Mouse (Mus musculus): ENCODE measurements around the gene Ttll5.

Gene Ttll5

GRCm38 (mm10) chr12:86021583-86021982 is 197.1 kb downstream of the Ttll5 start:
- no peak for DNase-seq

GRCm38 (mm10) chr12:86022282-86022984 is 198.0 kb downstream of the Ttll5 start:
- DNase-seq: no peak

- DNase-seq: peak; percentile 18
Observed at GRCm38 (mm10) chr12:86023081-86023871, 198.8 kb downstream of the Ttll5 start.

DNA sequence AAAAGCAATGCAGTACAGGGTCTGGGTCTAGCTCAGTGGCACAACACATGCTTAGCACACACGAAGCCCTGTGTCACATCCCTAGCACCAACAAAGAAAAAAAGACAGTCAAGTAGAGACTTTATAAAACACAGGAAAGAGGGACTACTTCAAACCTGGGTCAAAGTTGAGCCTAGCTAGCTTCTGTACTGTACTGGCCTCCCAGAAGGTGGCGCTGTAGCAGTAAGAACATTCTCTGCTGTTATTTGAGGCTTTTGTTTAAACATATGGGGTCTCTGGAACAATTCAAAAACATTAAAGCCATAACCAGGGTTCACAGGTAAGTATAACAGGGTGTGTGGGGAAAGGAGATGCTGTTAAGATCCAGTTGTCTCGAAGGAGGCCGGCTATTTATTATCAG is 200.0 kb downstream of the Ttll5 start:
- peak; percentile 44 for DNase-seq

- DNase-seq: no peak
Observed at GRCm38 (mm10) chr12:86025480-86025879, 201.0 kb downstream of the Ttll5 start.

GRCm38 (mm10) chr12:86027000-86027399 is 202.5 kb downstream of the Ttll5 start:
- DNase-seq: peak; percentile 13

DNA sequence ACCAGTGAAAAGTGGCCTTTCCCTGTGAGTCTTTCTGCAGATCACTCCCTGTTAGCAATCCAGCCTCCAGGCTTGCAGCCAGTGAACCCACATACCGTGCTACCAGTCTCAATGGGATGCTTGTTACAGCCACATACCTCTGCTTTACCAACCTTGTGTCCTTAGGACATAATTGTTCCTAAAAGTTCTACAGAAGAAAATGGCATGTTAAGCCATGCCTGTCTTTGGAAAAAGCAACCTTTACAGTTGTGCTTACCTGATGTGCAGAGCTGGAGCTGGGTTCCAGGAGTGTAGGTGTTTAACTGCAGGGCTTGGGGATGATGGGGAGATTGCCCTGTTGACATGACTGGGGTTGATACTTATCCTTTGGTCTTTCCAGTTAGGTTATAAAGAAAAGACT is 203.3 kb downstream of the Ttll5 start:
- DNase-seq: no peak

DNA sequence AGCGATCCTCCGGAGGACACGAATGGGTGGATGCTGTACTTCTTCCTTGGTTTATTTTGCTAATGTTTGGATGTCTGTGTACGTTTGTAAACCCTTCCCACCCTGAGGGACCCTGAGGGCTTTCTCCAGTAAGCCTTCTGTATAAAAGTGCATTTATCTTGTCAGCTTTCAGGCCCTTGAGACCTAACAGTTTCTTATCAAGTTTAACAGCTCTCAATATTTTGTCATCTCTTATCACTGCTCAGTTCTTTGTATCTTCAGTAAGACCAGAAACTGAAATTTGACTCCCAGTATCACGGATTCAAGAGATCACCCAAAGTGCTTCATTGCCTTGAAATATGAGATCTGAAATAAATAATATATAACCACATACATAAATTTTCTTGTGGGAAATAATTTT is 206.5 kb downstream of the Ttll5 start:
- DNase-seq: no peak

- no peak for DNase-seq
Observed at GRCm38 (mm10) chr12:86035586-86035985, 211.1 kb downstream of the Ttll5 start.

DNA sequence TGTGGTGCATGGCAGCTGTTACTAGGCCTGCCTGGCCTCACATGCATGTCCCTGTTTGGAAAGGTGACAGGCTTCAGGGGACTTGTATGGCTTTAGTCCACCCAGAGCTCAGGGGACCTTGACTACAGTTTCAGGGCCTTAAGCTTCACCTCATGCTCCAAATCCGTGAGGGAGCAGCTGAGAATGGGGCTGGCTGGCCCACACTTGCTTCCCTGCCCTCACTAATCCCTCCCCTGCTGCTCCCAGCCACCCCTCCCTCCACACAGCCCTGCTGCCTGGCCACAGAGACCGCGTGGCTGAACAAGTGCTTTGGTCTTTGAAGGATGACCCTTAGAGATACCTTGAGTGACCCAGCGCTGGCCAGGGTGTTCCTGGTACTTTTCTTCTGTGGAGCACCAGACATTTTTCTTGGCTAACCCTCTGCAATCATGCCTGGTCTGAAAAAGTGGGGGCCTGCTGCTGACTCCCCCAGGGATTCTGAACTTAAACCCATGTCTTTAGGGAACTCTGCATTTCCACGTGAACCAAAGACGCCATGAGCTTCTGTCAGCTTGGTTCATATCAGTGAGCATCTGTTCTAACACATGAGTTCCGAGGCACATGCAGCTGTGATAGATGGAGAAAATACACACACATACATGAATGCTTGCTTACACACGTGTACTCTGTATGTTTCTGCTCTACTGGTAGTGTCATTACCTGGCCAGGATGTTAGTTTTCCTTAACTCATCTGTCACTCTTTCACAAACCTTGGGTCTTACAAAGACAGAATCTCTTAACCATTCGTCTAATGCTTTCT is 212.1 kb downstream of the Ttll5 start:
- no peak for DNase-seq

DNA sequence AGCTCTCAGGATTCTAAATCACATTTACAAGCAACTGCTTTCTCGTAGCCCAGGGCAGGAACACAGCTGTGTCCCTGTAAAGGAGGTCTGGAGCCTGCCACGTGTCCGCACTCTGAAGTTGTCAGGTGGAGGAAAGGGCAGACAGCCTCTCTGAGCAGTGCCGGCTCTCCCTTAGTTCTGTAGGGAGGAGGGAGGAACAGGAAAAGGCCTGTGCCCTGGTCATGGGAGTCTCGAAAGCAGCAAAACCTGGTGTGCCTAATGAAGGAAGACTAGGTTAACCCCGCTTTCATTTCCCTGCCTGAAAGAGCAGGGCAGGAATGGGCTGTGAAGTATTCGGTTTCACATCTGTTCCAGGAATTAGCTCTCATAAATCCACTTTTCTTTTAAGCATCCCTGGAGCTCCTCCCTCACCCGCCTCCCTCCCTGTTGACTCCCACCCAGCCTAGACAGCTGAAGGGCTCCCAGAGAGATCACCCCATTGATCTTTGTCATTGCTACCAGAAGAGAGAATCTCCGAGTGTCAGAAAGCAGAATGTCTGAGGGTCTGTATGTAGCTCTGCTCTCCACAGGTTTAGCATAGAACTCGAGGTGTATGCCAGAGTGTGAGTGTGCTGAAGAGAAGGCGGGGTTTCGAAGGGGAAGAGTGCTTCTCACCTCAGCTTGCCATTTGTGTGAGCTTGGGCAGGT is 212.9 kb downstream of the Ttll5 start:
- DNase-seq: no peak

DNA sequence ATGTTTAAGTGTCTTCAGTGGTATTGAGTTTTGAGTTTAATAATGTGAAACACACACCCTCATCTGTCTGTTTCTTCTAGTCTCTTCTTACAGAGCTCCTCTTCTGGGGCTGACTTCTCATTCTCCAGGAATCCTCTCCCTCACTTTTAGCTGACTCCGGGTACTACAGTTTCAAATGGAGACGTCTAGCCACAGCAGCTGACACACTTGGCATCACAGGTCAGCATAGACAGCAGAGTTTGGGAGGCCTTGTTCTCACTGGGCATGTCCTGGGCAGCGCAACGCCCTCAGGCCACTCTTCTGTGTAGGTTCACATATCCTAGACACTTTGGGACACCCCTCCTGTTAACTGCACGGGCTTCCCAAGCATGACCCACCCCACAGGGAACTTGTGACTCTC is 214.6 kb downstream of the Ttll5 start:
- DNase-seq: no peak

DNA sequence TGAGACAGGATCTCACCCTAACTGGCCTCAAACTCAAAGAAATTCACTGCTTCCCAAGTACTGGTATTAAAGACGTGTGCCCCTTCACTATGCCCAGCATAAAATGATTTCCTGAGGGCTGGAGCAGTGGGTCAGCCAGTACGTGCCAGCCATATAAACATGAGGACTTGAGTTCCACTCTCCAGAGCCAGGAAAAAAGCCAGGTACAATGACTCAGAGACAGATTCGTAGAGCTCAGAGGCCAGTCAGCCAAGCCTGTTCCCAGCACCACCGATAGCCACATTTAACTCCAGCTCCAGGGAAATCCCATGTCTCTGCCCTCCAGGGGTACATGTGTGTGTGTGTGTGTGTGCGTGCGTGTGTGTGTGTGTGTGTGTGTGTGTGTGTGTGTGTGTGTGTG is 215.3 kb downstream of the Ttll5 start:
- DNase-seq: no peak

DNA sequence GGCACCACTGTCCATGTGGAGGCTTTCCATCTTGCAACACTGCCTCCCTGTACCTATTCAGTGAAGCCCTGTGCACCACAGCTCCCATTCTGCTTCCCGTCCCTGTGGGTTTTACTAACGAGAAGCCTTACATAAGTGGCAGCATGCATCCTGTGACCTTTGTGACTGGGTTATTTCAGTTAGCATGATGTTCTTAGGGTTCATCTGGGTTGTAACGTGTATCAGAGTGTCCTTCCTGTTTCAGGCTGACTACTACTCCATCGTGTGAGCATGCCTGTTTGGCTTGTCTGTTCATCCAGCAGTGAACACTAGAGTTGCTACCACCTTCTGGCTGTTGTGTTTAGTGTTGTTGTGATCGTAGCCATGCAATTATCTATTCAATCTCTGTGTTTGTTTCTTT is 221.7 kb downstream of the Ttll5 start:
- DNase-seq: no peak

GRCm38 (mm10) chr12:86046776-86047175 is 222.3 kb downstream of the Ttll5 start:
- DNase-seq: no peak

DNA sequence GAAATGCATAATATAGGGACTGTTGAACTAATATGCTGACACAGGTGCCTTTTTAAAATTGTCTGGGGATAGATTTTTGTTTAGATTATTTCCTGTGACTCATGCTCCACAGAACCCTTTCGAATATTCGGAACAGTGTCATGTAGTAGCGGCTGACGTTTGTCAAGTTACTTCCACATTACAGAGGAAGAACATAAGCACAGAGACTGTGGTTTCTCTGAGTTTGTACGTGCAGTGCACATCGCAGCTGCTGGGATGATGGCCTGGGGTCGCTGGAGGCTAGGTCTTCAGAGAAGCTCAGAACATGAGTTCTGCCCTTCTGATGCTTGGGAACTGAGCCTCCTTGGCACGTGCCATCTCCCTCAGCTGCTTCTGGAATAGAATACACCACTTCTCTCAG is 222.9 kb downstream of the Ttll5 start:
- DNase-seq: no peak

DNA sequence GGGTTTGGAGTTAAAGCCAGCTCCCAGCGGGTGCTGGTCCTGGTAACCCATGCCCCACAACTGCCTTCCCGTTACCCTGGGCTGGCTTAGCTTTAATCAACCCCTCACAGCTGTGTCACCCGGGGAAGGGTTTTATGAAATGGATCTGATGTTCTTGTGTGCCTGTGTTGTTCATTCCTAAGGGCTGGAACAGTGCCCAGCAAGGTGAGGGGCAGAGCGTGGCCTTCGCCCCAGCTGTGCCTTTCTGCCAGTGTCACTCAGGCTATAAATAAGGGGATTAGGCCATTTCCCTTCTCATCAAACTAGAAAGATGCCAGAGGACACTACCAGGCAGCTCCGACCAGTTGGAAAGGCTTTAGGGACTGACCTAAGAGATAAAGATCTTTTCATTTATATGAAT is 225.4 kb downstream of the Ttll5 start:
- DNase-seq: no peak

GRCm38 (mm10) chr12:86051477-86051876 is 227.0 kb downstream of the Ttll5 start:
- no peak for DNase-seq

GRCm38 (mm10) chr12:86055306-86055705 is 230.8 kb downstream of the Ttll5 start:
- no peak for DNase-seq

DNA sequence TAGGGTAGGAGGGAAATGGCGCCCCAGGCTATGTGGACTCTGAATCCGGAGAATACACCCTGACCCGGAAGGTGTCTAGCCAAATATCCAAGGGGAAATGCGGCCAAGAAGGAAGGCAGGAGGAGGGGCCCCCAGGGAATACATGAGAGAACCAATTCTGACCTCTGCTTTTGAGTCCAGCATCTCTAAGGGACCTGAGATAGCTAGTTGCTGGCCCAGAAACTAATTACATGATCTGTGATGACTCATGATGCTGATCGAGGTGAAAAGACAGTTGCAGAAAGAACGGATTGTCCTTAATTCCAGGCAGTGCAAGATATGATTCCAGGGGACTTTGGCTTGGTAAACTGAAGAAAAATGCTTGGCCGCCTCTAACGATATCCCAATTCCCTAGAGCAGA is 232.5 kb downstream of the Ttll5 start:
- no peak for DNase-seq

DNA sequence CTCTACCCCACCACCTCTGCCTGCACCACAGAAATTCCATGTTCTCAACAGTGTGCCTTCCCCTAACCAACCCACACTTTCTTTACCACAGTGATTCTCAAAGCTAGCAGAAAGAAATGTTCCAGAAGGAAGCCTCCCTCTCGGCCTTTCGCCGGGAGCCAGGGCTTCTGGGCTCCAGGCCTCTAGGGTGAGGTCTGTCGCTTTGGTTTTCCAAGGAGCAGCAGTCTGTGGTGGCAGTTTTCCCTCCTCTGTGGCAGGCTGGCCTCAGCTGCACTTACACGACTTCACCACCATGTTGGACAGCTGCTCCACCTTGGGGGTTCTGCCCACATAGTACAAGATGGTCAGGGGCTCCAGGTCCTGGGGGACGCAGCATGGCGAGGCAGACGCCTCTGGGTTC is 233.1 kb downstream of the Ttll5 start:
- no peak for DNase-seq

DNA sequence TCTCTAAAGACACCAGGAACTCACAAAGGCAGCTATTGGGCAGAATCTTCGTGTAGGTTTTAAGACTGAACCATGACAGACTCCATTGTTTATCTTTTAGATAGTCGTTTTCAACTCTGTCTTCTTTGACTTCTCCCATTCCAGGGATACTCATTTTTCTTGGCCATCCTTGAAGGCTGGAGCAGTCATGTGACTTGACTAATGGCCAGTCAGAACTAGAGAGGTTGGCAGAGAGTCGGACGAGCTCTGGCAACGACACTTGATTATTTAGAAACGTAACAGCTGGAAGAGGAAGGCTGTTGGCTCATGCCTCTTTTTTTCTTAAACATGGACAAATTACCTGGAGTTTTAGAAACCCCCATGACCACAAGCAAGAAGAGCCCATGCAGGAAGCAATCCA is 234.9 kb downstream of the Ttll5 start:
- DNase-seq: no peak

DNA sequence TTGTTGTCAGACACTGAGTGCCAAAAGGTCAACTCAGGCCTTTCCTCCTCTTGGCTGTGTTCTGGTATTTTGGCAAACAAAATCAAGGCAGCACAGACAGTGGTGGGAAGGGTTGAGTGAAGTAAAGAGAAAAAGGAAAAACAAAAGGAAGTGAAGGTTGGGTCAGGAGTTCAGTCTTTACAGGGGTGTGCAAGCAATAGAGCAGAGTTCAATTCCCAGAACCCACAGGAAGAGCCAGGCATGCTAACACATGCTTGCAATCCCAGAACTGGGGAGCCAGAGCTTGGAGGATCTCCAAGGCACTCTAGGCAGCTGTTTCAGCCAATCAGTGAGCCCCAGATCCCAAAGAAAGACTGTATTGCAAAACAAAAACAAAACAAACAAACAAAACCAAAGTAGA is 240.3 kb downstream of the Ttll5 start:
- no peak for DNase-seq

Measured in right cerebral cortex, postnatal 4 days (tissue).